Mouse (Mus musculus): ENCODE data around the gene Sgms2.
"Not testable (repeated sequence)": the region's sequence is repeated elsewhere in the genome, so short reads cannot be mapped to it uniquely, and the experiment has no call there.

The Sgms2 gene

DNA sequence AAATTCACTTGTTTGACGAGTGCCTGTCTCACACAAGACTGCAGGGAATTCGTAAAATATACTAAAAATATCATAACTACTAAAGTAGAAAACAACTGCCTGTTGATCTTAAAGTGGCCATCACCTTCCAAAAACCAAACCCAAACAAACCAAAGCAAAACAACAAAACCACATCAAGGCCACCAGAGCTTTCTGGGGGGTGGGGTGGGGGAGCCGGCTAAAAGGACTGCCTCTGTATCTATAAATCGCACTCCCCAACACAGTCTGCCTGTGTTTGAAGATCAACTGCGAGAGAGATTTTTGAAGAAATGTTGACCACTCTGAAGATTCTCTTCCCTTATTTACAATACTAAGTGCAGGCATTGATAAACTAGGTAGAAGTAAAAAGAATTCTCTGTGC, 133.0 kb downstream of the Sgms2 start:
- no peak for DNase-seq (ENCODE audit: low read depth, low spot score)

DNA sequence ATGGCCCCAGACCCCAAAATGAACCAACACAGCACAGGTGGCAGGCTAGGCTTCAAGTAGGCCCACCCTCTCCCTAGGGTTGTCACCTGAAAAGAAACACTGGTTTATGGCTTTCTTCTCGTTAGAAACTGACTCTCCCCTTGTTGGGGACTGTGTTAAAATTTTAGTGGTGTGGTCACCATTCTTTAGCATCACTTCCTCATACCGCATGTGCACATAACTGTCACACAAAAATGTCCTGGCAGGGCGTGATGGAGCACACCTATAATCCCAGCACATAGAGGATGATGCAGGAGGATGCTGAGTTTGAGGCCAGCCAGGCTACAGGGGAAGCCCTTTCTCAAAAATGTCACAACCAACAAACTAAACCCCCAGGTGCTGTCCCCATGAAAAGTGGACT, 133.6 kb downstream of the Sgms2 start:
- no peak for DNase-seq (ENCODE audit: low read depth, low spot score)

DNA sequence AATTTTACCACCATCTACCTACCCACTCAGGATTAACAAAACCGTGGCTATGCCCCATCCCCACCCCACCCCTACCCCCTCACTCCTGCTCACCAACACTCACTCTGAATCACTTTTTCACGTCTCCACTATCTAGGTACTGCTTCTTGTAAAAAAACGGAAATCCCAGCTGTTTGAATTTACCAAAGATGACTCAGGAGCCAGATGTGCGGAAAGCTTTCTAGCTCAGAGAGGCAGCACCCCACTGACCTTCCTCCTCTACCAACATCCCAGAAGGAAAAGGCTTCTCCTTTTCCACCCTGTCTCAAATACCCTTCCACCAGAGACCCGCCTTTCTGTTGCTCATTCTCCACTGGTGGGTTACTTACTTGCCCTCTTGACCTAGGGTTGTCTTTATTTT, 135.2 kb downstream of the Sgms2 start:
- DNase-seq (ENCODE audit: low read depth, low spot score): peak; percentile 78

DNA sequence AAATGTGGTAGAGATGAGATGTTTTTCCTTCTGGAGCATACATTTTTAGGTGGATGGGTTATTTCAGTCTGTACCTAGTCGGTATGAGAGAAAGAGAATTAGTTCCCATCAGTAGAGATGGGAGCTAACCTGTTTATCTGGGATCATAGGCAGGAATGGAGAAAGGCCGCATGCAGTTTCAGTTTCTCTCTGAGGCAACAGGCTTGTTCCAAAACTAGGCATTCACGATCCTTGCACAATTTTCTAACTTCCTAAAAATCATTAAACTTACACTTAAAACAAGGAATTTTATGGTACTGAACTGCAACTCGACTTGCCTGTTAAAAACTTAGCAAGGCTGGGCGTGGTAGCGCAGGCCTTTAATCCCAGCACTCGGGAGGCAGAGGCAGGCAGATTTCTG, 140.7 kb downstream of the Sgms2 start:
- no peak for DNase-seq (ENCODE audit: low read depth, low spot score)

DNA sequence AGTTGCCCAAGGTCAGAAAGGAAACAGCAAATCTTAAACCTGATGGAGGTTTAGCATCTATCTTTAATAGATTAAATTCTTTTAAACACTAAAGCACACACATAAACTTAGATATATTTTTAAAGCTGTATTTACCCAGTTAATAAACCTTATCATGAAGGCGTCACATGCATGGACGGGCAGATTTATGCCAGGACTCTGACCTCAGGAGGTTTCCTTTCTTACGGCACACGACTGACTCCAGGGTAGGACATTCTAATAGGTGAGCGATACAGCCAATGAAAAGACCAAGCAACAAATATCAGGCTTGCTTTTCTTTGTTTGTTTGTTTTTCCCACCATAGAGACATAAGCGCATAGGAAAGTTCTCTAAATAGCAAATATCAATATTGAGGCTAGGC, 142.2 kb downstream of the Sgms2 start:
- no peak for DNase-seq (ENCODE audit: low read depth, low spot score)

DNA sequence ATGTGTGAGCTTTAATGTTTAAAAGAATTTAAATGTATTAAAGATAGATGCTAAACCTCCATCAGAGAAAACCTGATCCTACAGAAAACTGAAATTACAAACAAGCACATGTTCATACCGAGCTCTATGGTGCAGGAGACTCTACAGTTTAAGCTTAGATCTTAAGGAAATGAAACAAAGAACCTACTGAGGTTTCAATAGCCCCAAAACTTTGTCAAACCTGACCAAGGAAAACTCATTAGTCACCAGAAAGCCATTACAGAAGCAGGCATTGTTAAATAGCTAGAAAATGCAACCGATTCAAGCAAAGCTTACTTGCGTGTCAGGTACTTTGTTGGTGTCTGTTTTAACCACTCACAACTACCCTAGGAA, 142.6 kb downstream of the Sgms2 start:
- DNase-seq (ENCODE audit: low read depth, low spot score): no peak

DNA sequence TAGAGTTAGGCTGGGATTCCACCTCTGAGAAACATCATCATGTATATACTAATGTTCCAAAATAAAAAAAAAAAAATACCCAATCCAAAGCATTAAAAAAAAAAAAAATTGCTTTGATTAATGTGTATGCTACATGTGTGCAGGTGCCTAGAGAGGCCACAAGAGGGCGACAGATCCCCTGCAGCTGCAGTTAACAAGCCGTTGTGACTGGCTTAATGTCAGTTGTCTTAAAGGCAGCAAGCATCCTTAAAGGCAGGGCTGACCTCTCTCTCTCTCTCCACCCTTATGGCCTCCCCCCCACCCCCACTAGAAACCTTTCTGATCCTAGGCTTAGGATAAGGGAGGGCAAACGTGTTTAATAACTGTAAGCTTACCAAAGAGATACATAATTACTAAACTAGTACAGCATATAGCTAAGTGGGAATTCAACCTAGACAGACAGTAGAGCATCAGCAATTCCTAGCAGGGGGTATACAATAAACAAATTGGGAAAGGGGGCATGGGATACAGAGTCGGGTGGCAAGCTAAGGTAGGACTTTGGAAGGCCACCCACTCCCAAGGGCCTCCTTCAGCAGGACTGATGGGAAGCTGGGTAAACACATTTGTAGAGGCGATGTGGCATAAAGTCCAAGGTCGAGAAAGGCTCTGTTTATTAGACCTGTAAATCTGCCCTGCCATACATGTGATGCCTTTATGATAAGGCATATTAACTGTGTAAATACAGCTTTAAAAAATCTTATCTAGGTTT, 143.2 kb downstream of the Sgms2 start:
- DNase-seq (ENCODE audit: low read depth, low spot score): peak; percentile 76

DNA sequence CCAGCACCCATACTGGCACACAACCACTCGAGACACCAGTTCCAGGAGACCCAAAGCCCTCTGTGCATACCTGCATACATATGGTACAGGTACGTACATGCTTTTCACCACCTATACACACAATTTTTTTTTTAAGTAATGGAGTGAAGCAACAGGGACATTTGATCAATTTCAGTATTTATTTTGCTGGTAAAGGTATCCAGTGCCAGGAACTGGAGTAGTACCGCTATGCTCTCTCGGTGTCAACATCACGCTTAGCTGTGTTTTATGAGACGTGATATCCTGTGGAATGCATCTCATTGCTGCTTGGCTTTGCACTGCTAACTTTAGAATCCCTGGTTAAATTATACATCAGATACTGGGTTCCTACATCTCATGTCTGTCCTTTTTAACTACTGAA, 145.3 kb downstream of the Sgms2 start:
- DNase-seq (ENCODE audit: low read depth, low spot score): no peak

DNA sequence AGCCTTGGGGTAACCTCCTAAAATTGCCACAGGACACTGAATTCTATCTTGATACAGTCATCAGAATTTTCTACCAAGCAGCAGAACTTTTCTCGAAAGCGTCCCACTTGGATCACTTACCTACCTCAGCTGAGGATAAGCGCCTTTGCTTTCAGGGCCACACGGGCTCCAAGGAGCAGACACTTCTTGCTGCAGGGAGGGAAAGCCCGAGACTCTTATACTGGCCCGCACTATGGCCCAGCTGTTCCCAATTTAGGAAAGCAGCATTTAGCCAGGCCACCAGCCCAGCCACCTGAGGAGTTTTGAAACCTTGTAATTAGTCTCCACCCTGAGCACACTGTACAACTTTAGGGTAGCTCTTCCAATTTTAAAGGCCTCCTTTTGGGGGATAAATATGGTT, 147.9 kb downstream of the Sgms2 start:
- DNase-seq (ENCODE audit: low read depth, low spot score): no peak

DNA sequence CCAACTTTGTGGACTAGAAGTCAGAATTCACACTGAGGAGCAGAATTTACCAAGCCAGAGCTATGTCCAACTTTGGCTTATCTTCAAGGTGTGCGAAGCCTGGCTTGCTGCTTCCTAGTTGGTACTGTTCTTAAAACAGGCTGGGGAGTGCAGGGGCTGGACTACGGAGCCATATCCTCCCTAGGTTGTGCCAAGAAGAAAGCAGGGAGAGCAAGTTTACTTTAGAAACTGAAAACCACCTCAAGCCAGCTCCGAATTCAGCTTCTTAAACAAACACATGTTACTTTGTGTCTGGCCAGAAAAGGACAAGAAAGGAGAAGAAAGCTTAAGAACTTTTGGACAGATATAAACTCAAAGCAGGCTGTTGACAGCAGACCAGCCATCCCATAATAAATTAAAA, 150.3 kb downstream of the Sgms2 start:
- no peak for DNase-seq (ENCODE audit: low read depth, low spot score)

DNA sequence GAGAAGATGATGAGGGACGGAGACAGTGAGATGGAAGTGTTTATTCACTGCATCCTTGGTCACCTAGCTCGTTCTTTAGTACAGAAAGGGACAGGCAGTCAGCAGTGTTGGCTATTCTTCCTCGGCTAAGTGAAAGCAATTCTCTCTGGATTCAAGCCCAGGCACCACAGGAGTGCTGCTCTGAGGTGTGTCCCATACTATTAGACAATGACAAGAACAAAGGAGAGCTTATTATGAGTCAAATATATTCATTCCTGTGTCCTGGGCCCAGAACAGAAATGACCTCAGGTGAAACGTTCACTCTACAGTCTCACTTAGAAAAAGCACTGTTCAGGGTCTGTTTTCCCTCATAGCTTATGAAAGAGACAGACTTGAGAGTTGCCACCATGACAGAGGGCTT, 151.9 kb downstream of the Sgms2 start:
- DNase-seq (ENCODE audit: low read depth, low spot score): no peak

DNA sequence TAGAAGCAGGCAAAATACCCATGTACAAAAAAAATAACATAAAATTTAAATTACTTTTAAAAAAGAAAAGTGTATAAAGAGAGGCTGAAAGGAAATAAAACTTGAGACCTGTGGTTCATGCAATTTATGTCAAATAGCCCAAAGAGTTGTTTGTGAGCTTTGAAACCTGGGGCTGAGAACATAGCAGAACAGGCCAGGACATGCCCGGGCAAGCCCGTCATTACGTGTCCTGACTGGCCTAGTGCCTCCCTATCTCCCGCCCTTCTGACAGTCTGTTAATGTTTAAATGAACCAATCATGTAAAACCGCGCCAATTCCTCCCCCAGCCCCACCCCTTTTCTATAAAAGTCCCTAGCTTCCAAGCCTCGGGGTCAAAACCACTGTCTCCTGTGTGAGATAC, 153.5 kb downstream of the Sgms2 start:
- DNase-seq (ENCODE audit: low read depth, low spot score): not testable (repeated sequence)

DNA sequence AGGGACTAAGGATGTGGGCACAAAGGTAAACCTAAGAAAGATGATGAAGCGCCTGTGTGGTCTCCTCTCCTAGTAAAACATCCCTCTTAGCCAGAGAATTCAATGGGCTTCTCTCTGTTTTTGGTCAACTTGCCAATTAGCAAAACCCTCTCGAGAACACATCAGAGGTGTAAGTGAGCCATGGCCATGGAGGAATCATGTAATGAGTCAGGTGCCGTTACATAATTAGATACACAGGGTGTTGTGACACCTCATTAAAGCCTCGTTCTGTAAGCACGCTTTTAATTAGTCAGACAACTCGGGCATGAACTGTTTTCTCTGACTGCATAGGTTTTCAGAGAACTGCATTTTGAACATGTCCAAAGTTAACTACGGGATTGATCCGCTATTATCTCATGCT, 154.6 kb downstream of the Sgms2 start:
- no peak for DNase-seq (ENCODE audit: low read depth, low spot score)

DNA sequence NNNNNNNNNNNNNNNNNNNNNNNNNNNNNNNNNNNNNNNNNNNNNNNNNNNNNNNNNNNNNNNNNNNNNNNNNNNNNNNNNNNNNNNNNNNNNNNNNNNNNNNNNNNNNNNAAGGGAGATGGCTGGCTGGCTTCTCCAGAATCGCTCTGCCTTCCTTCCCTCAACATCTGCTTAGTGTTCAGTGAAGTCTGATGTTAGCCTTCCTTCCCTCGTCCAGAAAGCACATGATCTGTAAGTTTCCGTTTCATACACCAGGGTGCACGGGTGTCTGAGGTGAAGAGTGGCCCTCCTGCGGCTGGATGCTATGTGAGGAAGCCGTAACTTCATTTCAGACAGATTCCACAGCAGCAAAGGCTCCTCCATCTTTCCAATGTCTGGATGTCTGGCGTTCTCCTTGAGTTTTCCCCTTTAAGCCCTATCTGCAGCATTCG, 156.1 kb downstream of the Sgms2 start:
- DNase-seq (ENCODE audit: low read depth, low spot score): no peak

DNA sequence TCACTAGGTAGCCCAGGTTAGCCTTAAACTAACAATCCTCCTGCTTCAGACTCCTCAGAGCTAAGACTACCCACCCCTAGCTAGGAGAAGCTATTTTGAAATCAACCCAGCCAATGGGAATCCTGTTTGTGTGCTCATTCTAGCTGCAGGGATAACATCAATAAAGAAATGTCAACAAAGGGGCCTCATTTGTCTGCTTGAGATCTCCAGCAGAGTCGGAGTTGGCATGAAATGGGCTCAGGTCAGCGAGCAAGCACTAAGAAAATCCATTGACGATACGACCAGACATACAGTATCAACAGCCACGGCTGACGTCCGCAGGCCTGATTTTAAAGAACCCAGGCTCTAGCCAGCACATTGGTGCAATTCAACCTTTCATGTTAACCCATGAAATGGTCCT, 164.0 kb downstream of the Sgms2 start:
- no peak for DNase-seq (ENCODE audit: low read depth, low spot score)

DNA sequence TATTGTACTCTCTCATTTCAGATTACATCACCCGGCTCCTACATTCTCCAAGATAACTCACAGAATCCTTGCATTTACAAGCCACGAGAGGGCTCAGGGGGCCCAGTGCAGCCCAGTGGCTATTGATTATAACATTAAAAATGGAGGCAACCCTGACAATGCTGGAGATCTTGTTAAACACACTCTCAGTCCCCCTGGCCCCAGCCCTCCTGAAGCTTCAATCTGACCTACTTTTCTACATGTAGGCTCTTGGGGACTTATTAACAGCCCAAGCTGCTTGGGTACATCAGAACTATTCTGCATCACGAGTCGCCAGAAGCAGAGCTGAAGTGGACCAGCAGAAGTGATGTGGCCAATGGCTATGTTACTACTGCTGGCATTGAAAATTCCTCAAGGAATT, 164.6 kb downstream of the Sgms2 start:
- no peak for DNase-seq (ENCODE audit: low read depth, low spot score)

DNA sequence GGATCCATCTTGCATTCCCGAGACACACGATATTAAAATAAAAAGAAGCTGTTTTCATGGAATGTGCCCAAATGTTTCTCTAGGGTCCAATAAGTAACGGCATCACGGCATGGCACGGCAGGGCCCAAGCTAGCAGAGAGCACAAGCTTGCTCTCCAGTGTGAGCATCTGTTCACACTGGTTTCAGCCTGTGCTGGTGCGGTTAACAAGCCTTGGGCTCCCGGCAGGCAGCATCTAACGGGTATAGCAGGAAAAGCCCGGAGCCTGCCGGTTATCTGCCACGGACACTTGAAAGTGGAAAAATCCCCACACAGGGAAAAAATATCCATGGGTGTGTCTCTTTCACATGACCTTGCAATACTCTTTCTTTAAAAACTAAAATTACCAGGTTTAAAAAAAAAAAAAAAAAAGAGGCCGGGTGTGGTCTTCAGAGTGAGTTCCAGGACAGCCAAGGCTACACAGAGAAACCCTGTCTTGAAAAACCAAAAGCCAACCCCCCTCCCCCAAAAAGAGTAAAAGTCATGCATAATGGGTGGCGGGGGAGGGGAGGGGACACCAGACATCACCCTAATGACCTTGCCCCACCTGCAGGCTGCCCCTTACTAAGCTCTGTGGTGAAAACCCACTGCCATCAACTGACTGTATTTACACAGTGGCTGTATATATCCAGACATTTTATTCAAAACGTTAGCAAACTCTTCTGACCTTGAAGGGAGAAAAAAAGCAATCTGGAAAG, 169.0 kb downstream of the Sgms2 start:
- DNase-seq (ENCODE audit: low read depth, low spot score): no peak

DNA sequence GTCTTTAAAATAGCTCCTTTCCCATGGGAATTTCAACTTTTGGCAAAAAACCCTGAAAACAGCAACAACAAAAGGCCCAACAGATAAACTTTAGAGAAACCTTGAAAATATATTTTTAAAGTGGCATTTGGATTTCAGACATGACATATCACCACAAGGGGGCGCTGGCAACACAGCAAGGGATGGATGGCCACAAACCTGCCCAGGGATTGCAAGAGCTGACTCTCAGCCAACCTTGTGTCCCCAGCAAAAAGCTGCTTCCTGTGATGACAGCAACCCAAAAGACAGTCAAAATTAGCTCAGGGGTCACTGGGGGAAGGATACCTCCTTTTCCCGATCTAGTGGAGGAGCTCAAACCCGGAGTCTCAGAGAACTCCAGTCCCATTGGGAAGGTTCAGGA, 171.0 kb downstream of the Sgms2 start:
- DNase-seq (ENCODE audit: low read depth, low spot score): peak; percentile 90

DNA sequence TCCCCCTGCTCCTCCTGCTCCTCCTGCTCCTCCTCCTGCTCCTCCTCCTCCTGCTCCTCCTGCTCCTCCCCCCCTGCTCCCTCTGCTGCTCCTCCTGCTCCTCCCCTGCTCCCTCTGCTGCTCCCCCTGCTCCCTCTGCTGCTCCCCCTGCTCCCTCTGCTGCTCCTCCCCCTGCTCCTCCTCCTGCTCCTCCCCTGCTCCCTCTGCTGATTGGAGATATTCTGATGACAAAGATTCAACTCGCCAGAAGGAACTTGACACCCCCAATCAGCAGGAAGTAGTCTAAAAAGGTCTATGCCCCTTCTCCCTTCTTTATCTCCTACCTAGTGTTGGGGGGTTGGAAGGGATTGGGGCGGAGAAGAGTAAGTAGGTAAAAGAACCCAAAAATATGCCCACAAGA, 173.0 kb downstream of the Sgms2 start:
- no peak for DNase-seq (ENCODE audit: low read depth, low spot score)

DNA sequence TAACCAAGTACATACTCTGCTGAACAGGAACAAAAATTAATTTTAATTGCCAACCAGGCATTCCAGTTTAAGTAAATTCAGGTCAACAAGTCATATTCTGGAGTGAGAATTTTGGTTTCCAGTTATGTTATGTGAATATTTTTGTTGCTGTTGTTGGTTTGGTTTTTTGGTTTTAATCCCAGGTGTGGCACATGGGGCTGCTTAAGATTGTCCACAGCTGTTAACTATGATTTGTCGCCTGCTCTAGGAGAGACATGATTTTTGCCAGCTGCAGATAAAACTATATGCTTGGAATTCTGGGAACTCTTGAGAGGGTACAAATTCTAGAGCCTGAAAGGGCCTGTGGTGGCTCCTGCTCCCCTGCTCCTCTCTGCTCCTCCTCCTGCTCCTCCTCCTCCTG, 174.1 kb downstream of the Sgms2 start:
- DNase-seq (ENCODE audit: low read depth, low spot score): no peak

DNA sequence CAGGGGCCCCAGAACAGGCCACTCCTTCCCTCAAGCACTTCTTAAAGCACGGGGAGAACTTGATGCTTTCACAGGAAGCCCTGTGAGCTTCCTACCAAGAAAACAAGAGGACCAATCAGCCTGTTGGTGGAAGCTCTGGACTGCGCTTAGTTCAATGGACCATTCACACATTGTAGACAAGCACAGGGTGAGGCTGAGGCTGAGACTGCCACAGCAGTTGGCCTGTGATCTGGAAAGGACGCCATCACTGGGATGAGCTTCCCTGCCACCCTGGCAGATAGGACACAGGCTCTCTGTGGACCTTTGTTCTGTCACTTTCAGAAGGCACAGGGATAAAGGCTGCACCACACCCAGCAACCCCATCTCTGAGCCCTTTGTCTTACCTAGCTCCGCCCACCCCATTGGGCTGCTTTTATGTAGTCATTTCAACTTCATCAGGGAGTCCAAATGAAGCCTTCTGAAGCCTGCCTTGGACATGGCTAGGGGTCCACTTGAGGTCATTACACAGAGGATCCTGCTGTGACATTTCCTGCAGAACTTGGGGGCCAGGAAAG, 175.2 kb downstream of the Sgms2 start:
- DNase-seq (ENCODE audit: low read depth, low spot score): no peak

DNA sequence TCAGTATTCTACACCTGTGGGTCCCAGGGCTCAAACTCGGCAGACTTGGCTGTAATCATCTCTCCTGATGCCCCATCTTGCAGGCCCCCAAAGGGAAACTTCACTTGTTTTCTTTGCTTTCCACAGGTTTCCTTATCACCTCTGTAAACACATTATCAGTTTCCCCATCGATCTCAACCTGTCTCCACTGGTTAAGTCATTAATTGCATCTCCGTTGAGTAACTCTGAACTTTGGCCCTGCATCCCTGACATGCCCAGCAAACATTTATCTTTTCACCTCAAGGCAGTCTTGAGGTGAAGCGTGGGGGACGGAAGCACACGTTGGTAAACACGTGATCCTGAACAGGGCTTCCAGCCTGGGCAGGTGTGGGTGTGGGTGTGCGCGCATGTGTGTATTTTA, 178.9 kb downstream of the Sgms2 start:
- no peak for DNase-seq (ENCODE audit: low read depth, low spot score)

DNA sequence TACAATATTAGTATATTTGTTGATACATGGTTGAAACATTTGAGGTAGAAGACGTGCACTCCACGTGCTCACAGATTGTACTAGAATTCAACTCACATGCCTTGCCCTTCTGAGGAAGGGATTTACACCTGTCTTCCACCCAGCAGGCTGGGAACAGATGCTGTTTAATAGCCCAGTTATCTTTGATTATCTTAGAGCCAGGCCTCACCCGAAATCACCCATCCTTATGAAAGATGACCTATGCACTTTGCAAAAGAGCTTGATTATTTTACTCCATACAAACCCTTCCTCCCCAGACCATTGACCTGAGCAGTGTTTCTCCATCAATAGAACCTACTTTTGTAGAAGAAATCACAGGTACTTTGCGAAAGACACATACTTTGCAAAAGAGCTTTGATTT, 180.6 kb downstream of the Sgms2 start:
- no peak for DNase-seq (ENCODE audit: low read depth, low spot score)

All from 3T3-L1 (cell line).